Mouse (Mus musculus) G1E (cell line): ENCODE data around the gene Sppl3.

Experiments
- CTCF ChIP-seq: IDR thresholded peaks from 2 replicates; pipeline ENCODE4 v1.5.1; 2012; ENCODE audit warnings: low read depth, low read length, inconsistent platforms, mixed read lengths
- GATA1 ChIP-seq: IDR thresholded peaks from 2 replicates; pipeline ENCODE4 v1.6.1; 2012; ENCODE audit warnings: borderline replicate concordance, low read length, inconsistent platforms, mixed read lengths

DNA sequence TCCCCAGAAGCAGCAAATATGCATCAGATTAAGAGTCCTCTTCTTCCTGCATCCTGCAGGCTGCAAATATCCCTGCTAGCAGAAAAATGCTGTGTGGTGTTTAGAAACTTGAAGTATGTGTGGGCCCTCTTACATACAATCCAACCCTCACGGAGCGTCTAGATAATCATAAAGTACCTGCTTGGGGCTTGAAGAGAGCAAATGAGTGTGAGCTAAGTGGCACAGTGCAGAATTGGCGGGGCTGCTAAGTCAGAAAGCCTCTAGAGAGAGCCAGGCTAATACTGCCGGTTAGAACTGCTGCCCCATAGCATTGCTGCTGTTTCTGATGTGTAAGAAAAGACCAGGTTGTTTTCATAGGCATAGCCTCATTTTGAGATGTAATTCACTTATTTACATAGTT is 18.0 kb downstream of the Sppl3 start:
- no peak for TF ChIP-seq CTCF
- TF ChIP-seq GATA1 = no peak
